Mouse (Mus musculus) layer of hippocampus, adult 8-10 months (tissue): Measurements from ENCODE around the gene Bri3. TPM values are rescaled to one million over a fixed set of nuclear protein-coding genes. Genes with fewer than 3 reads are reported as not detected.

ENCODE experiments used
- total RNA-seq, 4 experiments: library from RNA; stranded (reverse); gene quantifications; 2 replicates each; pipeline ENCODE4 v1.2.4; 2022

Gene Bri3
- total RNA-seq, 4 experiments from 2014 or later, result 55.7 to 78.1 (median 67.5) TPM

Other genes with a start within 250 kb of the Bri3 start
- gene Ccz1, start 229.6 kb upstream of the Bri3 start, total RNA-seq, result 10 to 100 TPM; 38.1 to 41.0 (median 38.6) TPM
- gene Ocm, start 217.8 kb upstream of the Bri3 start, total RNA-seq, result not detected
- 100 to 1,000 TPM in 2 of 4 experiments, 10 to 100 TPM in 2; 76.3 to 105 (median 90.6) TPM for gene Lmtk2, start 144.0 kb upstream of the Bri3 start, total RNA-seq
- gene Bhlha15, start 54.2 kb upstream of the Bri3 start, total RNA-seq, result under 1 TPM; 0.12 to 0.45 (median 0.23) TPM
- 100 to 1,000 TPM; 103 to 120 (median 109) TPM for gene Tecpr1, start 20.8 kb upstream of the Bri3 start, total RNA-seq
- 1 to 10 TPM in 2 of 4 experiments, under 1 TPM in 2; 0.61 to 1.3 (median 0.89) TPM for gene Baiap2l1, start 113.7 kb downstream of the Bri3 start, total RNA-seq